8 mouse cellular contexts compared by ENCODE assay signal in the genomic region with DNA sequence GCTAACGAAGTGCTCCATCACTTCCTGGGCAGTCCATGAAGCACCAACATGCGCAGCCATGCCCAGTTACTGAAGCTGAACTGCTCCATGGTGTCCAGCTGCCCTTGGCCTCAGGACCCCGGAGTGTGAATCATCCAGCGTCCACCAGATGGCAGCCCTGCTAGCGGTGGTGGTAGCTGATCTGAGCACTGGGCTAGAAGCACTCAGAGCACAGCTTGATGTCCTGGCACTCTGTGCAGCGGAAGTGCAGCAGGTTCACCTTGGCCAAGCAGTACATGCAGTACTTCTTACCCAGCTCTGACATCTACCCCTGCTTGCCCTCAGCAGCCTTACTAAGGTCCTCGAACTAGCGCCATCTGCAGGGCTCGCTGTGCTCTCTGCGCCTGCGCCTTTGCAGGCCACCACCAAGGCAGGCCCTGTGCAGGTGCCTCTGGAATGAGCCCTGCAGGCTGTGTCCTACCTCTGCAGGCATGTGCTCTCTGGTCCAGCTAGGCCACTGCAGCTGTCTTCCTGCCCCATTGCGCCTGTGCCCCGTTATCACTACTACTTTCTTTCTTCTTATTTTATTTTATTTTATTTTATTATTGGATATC.
A peak's percentile ranks its signal among the peaks of the same experiment; 100 is the strongest.
DNase-seq lines count a peak whose midpoint lies in the region; ATAC-seq and TF ChIP-seq lines count a peak whose summit lies in the region.
"Not testable (repeated sequence)": the region's sequence is repeated elsewhere in the genome, so short reads cannot be mapped to it uniquely, and the experiment has no call there.

No protein-coding gene starts in this region.

- not testable (repeated sequence) for H3K27me3 ChIP-seq in hindbrain, embryonic 10.5 days (ENCODE audit: insufficient read depth, poor library complexity, severe bottlenecking); kidney, embryonic 15.5 days; liver, postnatal 0 days (ENCODE audit: insufficient read depth, low read length); stomach, embryonic 16.5 days (ENCODE audit: control insufficient read depth, insufficient read depth, low read length)

- not testable (repeated sequence) for H3K4me3 ChIP-seq in hindbrain, embryonic 10.5 days; kidney, embryonic 15.5 days (replicated peaks); liver, postnatal 0 days (ENCODE audit: low read depth, low read length); stomach, embryonic 16.5 days (replicated peaks; ENCODE audit: low read length)

- WGBS in hindbrain, embryonic 10.5 days: 37% methylated on average over 13 of the region's 13 CpGs
- WGBS in kidney, embryonic 15.5 days: 43% methylated on average over 13 of the region's 13 CpGs
- WGBS in liver, postnatal 0 days (ENCODE audit: insufficient replicate concordance): 30% methylated on average over 10 of the region's 13 CpGs
- WGBS in stomach, embryonic 16.5 days: 38% methylated on average over 12 of the region's 13 CpGs

- H3K4me1 ChIP-seq in hindbrain, embryonic 10.5 days (replicated peaks); kidney, embryonic 15.5 days; liver, postnatal 0 days (ENCODE audit: insufficient read depth); stomach, embryonic 16.5 days (ENCODE audit: control insufficient read depth, insufficient read depth, low read length): not testable (repeated sequence)

- TF ChIP-seq CTCF in liver, postnatal 0 days (IDR thresholded peaks at IDR 0.05; ENCODE audit: low read depth): peak; percentile 38

- ATAC-seq in kidney, embryonic 15.5 days (replicated peaks; ENCODE audit: low FRiP score): 0 out of 2 replicates have a peak, but pooled peaks have one; percentile 71
- ATAC-seq in liver, postnatal 0 days: not testable (repeated sequence)
- peak; percentile 71; the same call in 1 of the 2 replicates for ATAC-seq in stomach, embryonic 16.5 days (ENCODE audit: insufficient read depth, low FRiP score)

- H3K36me3 ChIP-seq in hindbrain, embryonic 10.5 days; kidney, embryonic 15.5 days; liver, postnatal 0 days (replicated peaks; ENCODE audit: insufficient read depth, low read length); stomach, embryonic 16.5 days (ENCODE audit: control insufficient read depth, insufficient read depth, low read length): not testable (repeated sequence)

- DNase-seq in adrenal gland, adult (ENCODE audit: inconsistent age in 2 of 2, low spot score in 1 of 2): peak; percentile 36 to 66
- DNase-seq in cerebellum, postnatal 25 days: peak; percentile 22 to 27
- DNase-seq in hindbrain, embryonic 10.5 days (ENCODE audit: low spot score): peak; percentile 7
- not testable (repeated sequence) for DNase-seq in liver, postnatal 0 days
- peak; percentile 48 to 52 for DNase-seq in lung, postnatal 4 days
- peak; percentile 67 for DNase-seq in thymus, postnatal 4 days

- TF ChIP-seq EP300 in liver, postnatal 0 days (IDR thresholded peaks at IDR 0.05; ENCODE audit: low read depth): not testable (repeated sequence)

- not testable (repeated sequence) for H3K9ac ChIP-seq in kidney, embryonic 15.5 days; liver, postnatal 0 days (replicated peaks); stomach, embryonic 16.5 days (ENCODE audit: low read length)

- not testable (repeated sequence) for H3K4me2 ChIP-seq in kidney, embryonic 15.5 days; liver, postnatal 0 days (ENCODE audit: low read depth, low read length); stomach, embryonic 16.5 days (ENCODE audit: low read depth, low read length)

- not testable (repeated sequence) for H3K9me3 ChIP-seq in hindbrain, embryonic 10.5 days; kidney, embryonic 15.5 days (replicated peaks); liver, postnatal 0 days (ENCODE audit: low read length); stomach, embryonic 16.5 days (replicated peaks; ENCODE audit: control insufficient read depth, low read length)

- not testable (repeated sequence) for H3K27ac ChIP-seq in hindbrain, embryonic 10.5 days; kidney, embryonic 15.5 days; liver, postnatal 0 days (ENCODE audit: low read depth); stomach, embryonic 16.5 days (ENCODE audit: low read length)
